Mouse (Mus musculus) liver, embryonic 14.5 days (tissue): ENCODE measurements around the gene March1.
"Not testable (repeated sequence)": the region's sequence is repeated elsewhere in the genome, so short reads cannot be mapped to it uniquely, and the experiment has no call there.

Experiments used
- CTCF ChIP-seq: IDR thresholded peaks from 2 replicates; pipeline ENCODE4 v1.5.1; 2016; ENCODE audit warnings: antibody characterized with exemption, low read depth, control low read depth
- EP300 ChIP-seq: IDR thresholded peaks from 2 replicates; pipeline ENCODE4 v1.6.1; 2016; ENCODE audit warnings: antibody characterized with exemption, low read depth

GRCm38 (mm10) chr8:66417591-66417990 is 799.9 kb downstream of the March1 start:
- not testable (repeated sequence) for TF ChIP-seq CTCF, EP300
